Mouse (Mus musculus) embryonic facial prominence, embryonic 15.5 days (tissue): Measurements from ENCODE around the gene Mfn1. TPM values are rescaled to one million over a fixed set of nuclear protein-coding genes. Genes with fewer than 3 reads are reported as not detected.

ENCODE experiments used
- ATAC-seq: fragments of 200-750 bp; cut with Nextera tagmentation; 2 replicates; pipeline ENCODE4 v1.8.0; 2017; ENCODE audit warnings: low read depth, moderate TSS enrichment; ENCODE audit not compliant: insufficient number of reproducible peaks, low FRiP score, low TSS enrichment
- H3K27ac ChIP-seq: fragments of 300-500 bp; sonication (generic); replicated peaks from 2 replicates; pipeline ENCODE4 v1.5.1; 2015; ENCODE audit warnings: mild to moderate bottlenecking, inconsistent platforms
- H3K27me3 ChIP-seq: fragments of 300-500 bp; sonication (generic); 2 replicates; pipeline ENCODE4 v1.6.1; 2015; ENCODE audit warnings: inconsistent platforms
- H3K36me3 ChIP-seq: fragments of 300-500 bp; sonication (generic); 2 replicates; pipeline ENCODE4 v1.6.1; 2015; ENCODE audit warnings: mild to moderate bottlenecking, inconsistent platforms
- H3K4me1 ChIP-seq: fragments of 300-500 bp; sonication (generic); 2 replicates; pipeline ENCODE4 v1.6.1; 2015; ENCODE audit warnings: inconsistent platforms
- H3K4me2 ChIP-seq: fragments of 300-500 bp; sonication (generic); replicated peaks from 2 replicates; pipeline ENCODE4 v1.6.1; 2015; ENCODE audit warnings: mild to moderate bottlenecking, inconsistent platforms
- H3K4me3 ChIP-seq: fragments of 300-500 bp; sonication (generic); replicated peaks from 2 replicates; pipeline ENCODE4 v1.5.1; 2015; ENCODE audit warnings: mild to moderate bottlenecking, inconsistent platforms
- H3K9ac ChIP-seq: fragments of 300-500 bp; sonication (generic); 2 replicates; pipeline ENCODE4 v1.6.1; 2015; ENCODE audit warnings: inconsistent platforms
- H3K9me3 ChIP-seq: fragments of 300-500 bp; sonication (generic); replicated peaks from 2 replicates; pipeline ENCODE4 v1.6.1; 2016; ENCODE audit warnings: inconsistent platforms
- WGBS: fragments of 180-500 bp; shearing (Covaris S2); methylation state at CpG from one replicate; pipeline ENCODE4 v1.1.7; 2015; 5-methylcytosine and 5-hydroxymethylcytosine counted together
- polyA plus RNA-seq: library from polyadenylated mRNA; unstranded; fragments of >200 nt; fragmentation: Nextera tagmentation; extraction: Ambion mirVana; gene quantifications from 2 replicates; pipeline ENCODE4 v1.2.1, GENCODE M21; 2015

Mfn1 gene
- polyA plus RNA-seq, 1 experiment from 2014 or later: 33.8 TPM

GRCm38 (mm10) chr3:32495856-32496710, 33.2 kb upstream of the Mfn1 start:
- Histone ChIP-seq H3K36me3 (no peaks in the 10 kb centered on the region), H3K9me3 (no peaks in the 10 kb centered on the region), H3K4me3 (no peak overlapping the region), H3K27me3 (no peaks in the 10 kb centered on the region), H3K27ac (no peak overlapping the region), H3K4me1 (peaks cover 6% of the 10 kb centered on the region; the same call in 1 of the 2 replicates), H3K4me2 (no peak overlapping the region), H3K9ac (no peak overlapping the region)
- ATAC-seq: peak; percentile 36; the same call in 1 of the 2 replicates
- whole genome bisulfite sequencing: 37% methylated on average over 8 of the region's 8 CpGs

- Histone ChIP-seq H3K4me2 (no peak overlapping the region), H3K4me1 (peaks cover 6% of the 10 kb centered on the region; the same call in 1 of the 2 replicates), H3K4me3 (no peak overlapping the region), H3K9ac (no peak overlapping the region), H3K27me3 (no peaks in the 10 kb centered on the region), H3K36me3 (no peaks in the 10 kb centered on the region), H3K9me3 (no peaks in the 10 kb centered on the region), H3K27ac (no peak overlapping the region)
- ATAC-seq: no peak
- 96% methylated on average over 1 of the region's 1 CpGs for WGBS
Observed at GRCm38 (mm10) chr3:32496711-32497070, 32.6 kb upstream of the Mfn1 start.

- H3K4me3 ChIP-seq: no peak overlapping the region
- no peak for ATAC-seq
- WGBS: 89% methylated on average over 2 of the region's 2 CpGs
Observed at GRCm38 (mm10) chr3:32500346-32500745, 28.9 kb upstream of the Mfn1 start.

GRCm38 (mm10) chr3:32505841-32506240, 23.4 kb upstream of the Mfn1 start:
- H3K4me2 ChIP-seq: no peak overlapping the region
- no peak for ATAC-seq
- H3K4me1 ChIP-seq: peaks cover 11% of the 10 kb centered on the region
- H3K27ac ChIP-seq: no peak overlapping the region
- no peaks in the 10 kb centered on the region for H3K9me3 ChIP-seq
- WGBS: 72% methylated on average over 3 of the region's 3 CpGs
- no peaks in the 10 kb centered on the region for H3K36me3 ChIP-seq
- H3K4me3 ChIP-seq: no peak overlapping the region
- no peak overlapping the region for H3K9ac ChIP-seq
- no peaks in the 10 kb centered on the region for H3K27me3 ChIP-seq

More at GRCm38 (mm10) chr3:32500346-32500745, 28.9 kb upstream of the Mfn1 start:
- H3K36me3 ChIP-seq: no peaks in the 10 kb centered on the region
- H3K9me3 ChIP-seq: no peaks in the 10 kb centered on the region
- no peak overlapping the region for H3K27ac ChIP-seq
- H3K27me3 ChIP-seq: no peaks in the 10 kb centered on the region
- no peak overlapping the region for H3K4me2 ChIP-seq
- H3K4me1 ChIP-seq: peaks cover 5% of the 10 kb centered on the region; the same call in 1 of the 2 replicates
- no peak overlapping the region for H3K9ac ChIP-seq

- Histone ChIP-seq H3K4me3 (no peak overlapping the region), H3K27ac (no peak overlapping the region), H3K9ac (no peak overlapping the region), H3K4me1 (peaks cover 16% of the 10 kb centered on the region), H3K9me3 (no peaks in the 10 kb centered on the region), H3K36me3 (no peaks in the 10 kb centered on the region), H3K4me2 (no peak overlapping the region), H3K27me3 (no peaks in the 10 kb centered on the region)
- no peak for ATAC-seq
- WGBS: 49% methylated on average over 11 of the region's 11 CpGs
Observed at GRCm38 (mm10) chr3:32506366-32507225, 22.7 kb upstream of the Mfn1 start.

GRCm38 (mm10) chr3:32508666-32509324, 20.5 kb upstream of the Mfn1 start:
- Histone ChIP-seq H3K9ac (no peak overlapping the region), H3K4me2 (peak overlapping the region; percentile 75), H3K4me1 (peaks cover 21% of the 10 kb centered on the region), H3K36me3 (no peaks in the 10 kb centered on the region), H3K27me3 (no peaks in the 10 kb centered on the region), H3K27ac (no peak overlapping the region), H3K9me3 (no peaks in the 10 kb centered on the region), H3K4me3 (peak overlapping the region; percentile 22)
- under 1% methylated on average over 17 of the region's 17 CpGs for WGBS
- no peak for ATAC-seq

- peak within 1 kb of the TSS; percentile 75 for H3K4me2 ChIP-seq
- no peak; the same call in 1 of the 2 replicates for ATAC-seq
- no peaks in the 10 kb centered on the region for H3K9me3 ChIP-seq
- H3K27ac ChIP-seq: peak within 1 kb of the TSS; percentile 88
- no peaks in the 10 kb centered on the region for H3K27me3 ChIP-seq
- peak within 1 kb of the TSS; percentile 93 for H3K4me3 ChIP-seq
- WGBS: 6% methylated on average over 24 of the region's 24 CpGs
- H3K9ac ChIP-seq: peak within 1 kb of the TSS; percentile 86
- H3K36me3 ChIP-seq: peaks cover 2% of the 10 kb centered on the region; the same call in 1 of the 2 replicates
- H3K4me1 ChIP-seq: peaks cover 21% of the 10 kb centered on the region
Observed at GRCm38 (mm10) chr3:32509496-32510374, 19.5 kb upstream of the Mfn1 start, which contains the start of gene Zfp639. Gene Zfp639 (plus strand): TSS chr3:32510259.

GRCm38 (mm10) chr3:32510375-32511190, 18.7 kb upstream of the Mfn1 start:
- peak; percentile 91 for ATAC-seq
- Histone ChIP-seq H3K4me2 (peak overlapping the region; percentile 75), H3K4me1 (peaks cover 21% of the 10 kb centered on the region), H3K4me3 (peak overlapping the region; percentile 93), H3K27me3 (no peaks in the 10 kb centered on the region), H3K36me3 (peaks cover 6% of the 10 kb centered on the region; the same call in 1 of the 2 replicates), H3K9me3 (no peaks in the 10 kb centered on the region), H3K9ac (peak overlapping the region; percentile 86), H3K27ac (peak overlapping the region; percentile 88)
- under 1% methylated on average over 69 of the region's 69 CpGs for WGBS

- H3K27me3 ChIP-seq: no peaks in the 10 kb centered on the region
- ATAC-seq: no peak
- H3K4me3 ChIP-seq: peak overlapping the region; percentile 93
- H3K27ac ChIP-seq: peak overlapping the region; percentile 88; the same call in 1 of the 2 replicates
- peaks cover 12% of the 10 kb centered on the region; the same call in 1 of the 2 replicates for H3K36me3 ChIP-seq
- H3K9ac ChIP-seq: peak overlapping the region; percentile 86
- WGBS: 2% methylated on average over 13 of the region's 13 CpGs
- H3K4me1 ChIP-seq: peaks cover 21% of the 10 kb centered on the region
- no peaks in the 10 kb centered on the region for H3K9me3 ChIP-seq
- peak overlapping the region; percentile 75 for H3K4me2 ChIP-seq
Observed at GRCm38 (mm10) chr3:32511191-32511550, 18.1 kb upstream of the Mfn1 start.
